Mouse (Mus musculus): ENCODE data around the gene Mrpl12.

GRCm38 (mm10) chr11:120457772-120458751 is 26.4 kb upstream of the Mrpl12 start, which contains the start of the genes Oxld1 and Ccdc137:
- TF ChIP-seq CTCF (IDR thresholded peaks at IDR 0.05; ENCODE audit: low read depth) (no peak), EP300 (IDR thresholded peaks at IDR 0.05; ENCODE audit: low read depth) (no peak)

Data from heart, postnatal 0 days (tissue).